Mouse (Mus musculus) heart, embryonic 11.5 days (tissue): Measurements from ENCODE around the gene Commd1. TPM values are rescaled to one million over a fixed set of nuclear protein-coding genes. Genes with fewer than 3 reads are reported as not detected.
A peak's percentile ranks its signal among the peaks of the same experiment; 100 is the strongest.

Experiments used
- ATAC-seq: fragments of 200-750 bp; cut with Nextera tagmentation; replicated peaks from 2 replicates; pipeline ENCODE4 v1.8.0; 2017; ENCODE audit warnings: moderate library complexity; ENCODE audit not compliant: insufficient number of reproducible peaks, low FRiP score, low TSS enrichment
- H3K27ac ChIP-seq: fragments of 300-500 bp; sonication (generic); 2 replicates; pipeline ENCODE4 v1.5.1; 2014; ENCODE audit warnings: mild to moderate bottlenecking, low read depth, low read length
- H3K27me3 ChIP-seq: fragments of 300-500 bp; sonication (generic); 2 replicates; pipeline ENCODE4 v1.6.1; 2014; ENCODE audit warnings: mild to moderate bottlenecking, low read length, mixed read lengths; ENCODE audit not compliant: control insufficient read depth, insufficient read depth
- H3K36me3 ChIP-seq: fragments of 300-500 bp; sonication (generic); 2 replicates; pipeline ENCODE4 v1.6.1; 2014; ENCODE audit warnings: mild to moderate bottlenecking, low read length, moderate library complexity, mixed read lengths; ENCODE audit not compliant: control insufficient read depth, insufficient read depth
- H3K4me1 ChIP-seq: fragments of 300-500 bp; sonication (generic); 2 replicates; pipeline ENCODE4 v1.6.1; 2014; ENCODE audit warnings: low read length; ENCODE audit not compliant: control insufficient read depth, insufficient read depth
- H3K4me2 ChIP-seq: fragments of 300-500 bp; sonication (generic); 2 replicates; pipeline ENCODE4 v1.6.1; 2014; ENCODE audit warnings: mild to moderate bottlenecking, moderate library complexity
- H3K4me3 ChIP-seq: fragments of 300-500 bp; sonication (generic); 2 replicates; pipeline ENCODE4 v1.5.1; 2014; ENCODE audit warnings: low read depth, low read length
- H3K9ac ChIP-seq: fragments of 300-500 bp; sonication (generic); 2 replicates; pipeline ENCODE4 v1.6.1; 2014; ENCODE audit warnings: mild to moderate bottlenecking, low read depth, low read length, moderate library complexity
- H3K9me3 ChIP-seq: fragments of 300-500 bp; sonication (generic); replicated peaks from 2 replicates; pipeline ENCODE4 v1.6.1; 2016; ENCODE audit warnings: low read length; ENCODE audit not compliant: control insufficient read depth
- WGBS: fragments of 180-500 bp; shearing (Covaris S2); extraction: QIAGEN DNeasy Blood & Tissue Kit; methylation state at CpG from one replicate; pipeline ENCODE4 v1.1.7; 2014; ENCODE audit not compliant: insufficient replicate concordance; 5-methylcytosine and 5-hydroxymethylcytosine counted together
- polyA plus RNA-seq: library from polyadenylated mRNA; unstranded; fragments of >200 nt; fragmentation: Nextera tagmentation; extraction: Ambion mirVana; gene quantifications from 2 replicates; pipeline ENCODE4 v1.2.1, GENCODE M21; 2014

Commd1 gene
- polyA plus RNA-seq, 1 experiment from 2014 or later: 355 TPM

DNA sequence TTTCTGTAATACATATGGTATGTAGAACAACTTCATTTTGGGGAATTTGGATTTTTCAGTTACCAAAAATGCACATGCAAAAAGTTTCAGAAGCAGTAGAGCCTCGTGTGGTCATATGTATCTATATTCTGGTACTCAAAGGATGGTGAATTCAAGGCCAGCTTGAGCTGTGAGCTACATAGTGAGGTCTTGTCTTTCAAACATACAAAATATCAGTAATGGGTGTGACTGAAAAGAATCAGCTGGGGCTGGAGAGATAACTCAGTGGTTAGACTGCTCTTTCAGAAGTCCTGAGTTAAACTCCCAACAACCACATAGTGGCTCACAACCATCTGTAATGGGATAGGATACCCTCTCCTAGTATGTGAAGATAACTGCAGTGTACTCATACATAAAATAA lies 16.1 kb upstream of the Commd1 start:
- H3K36me3 ChIP-seq: peaks cover 57% of the 10 kb centered on the region
- no peak overlapping the region for H3K27ac ChIP-seq
- 64% methylated on average over 1 of the region's 1 CpGs for WGBS
- H3K9me3 ChIP-seq: no peaks in the 10 kb centered on the region
- no peaks in the 10 kb centered on the region for H3K27me3 ChIP-seq
- H3K4me2 ChIP-seq: no peak overlapping the region
- no peak overlapping the region for H3K9ac ChIP-seq
- H3K4me3 ChIP-seq: no peak overlapping the region
- H3K4me1 ChIP-seq: no peaks in the 10 kb centered on the region
- ATAC-seq: no peak

DNA sequence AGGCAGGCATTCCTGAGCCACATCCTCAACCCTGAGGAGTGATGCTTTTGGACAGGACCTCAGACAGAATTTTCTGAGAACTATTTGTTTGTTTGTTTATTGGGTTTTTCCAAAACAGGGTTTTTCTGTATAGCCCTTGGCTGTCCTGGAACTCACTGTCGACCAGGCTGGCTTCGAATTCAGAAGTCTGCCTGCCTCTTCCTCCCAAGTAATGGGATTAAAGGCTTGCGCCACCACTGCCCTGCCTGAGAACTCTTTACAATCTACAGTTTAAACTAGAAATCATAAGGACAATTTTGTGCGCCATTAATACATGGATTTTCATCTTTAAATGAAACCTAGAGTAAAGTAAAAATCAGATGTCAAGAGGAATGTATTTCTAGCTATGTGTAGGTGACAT lies 13.3 kb upstream of the Commd1 start:
- H3K9ac ChIP-seq: no peak overlapping the region
- H3K36me3 ChIP-seq: peaks cover 40% of the 10 kb centered on the region
- no peak overlapping the region for H3K27ac ChIP-seq
- no peaks in the 10 kb centered on the region for H3K27me3 ChIP-seq
- H3K4me2 ChIP-seq: no peak overlapping the region
- 94% methylated on average over 4 of the region's 4 CpGs for WGBS
- H3K4me3 ChIP-seq: no peak overlapping the region
- no peak for ATAC-seq
- peaks cover 9% of the 10 kb centered on the region for H3K4me1 ChIP-seq
- H3K9me3 ChIP-seq: no peaks in the 10 kb centered on the region

GRCm38 (mm10) chr11:22994271-22994670 lies 12.1 kb upstream of the Commd1 start:
- Histone ChIP-seq H3K9me3 (no peaks in the 10 kb centered on the region), H3K4me1 (peaks cover 12% of the 10 kb centered on the region), H3K4me3 (no peak overlapping the region), H3K27ac (no peak overlapping the region), H3K4me2 (no peak overlapping the region), H3K27me3 (no peaks in the 10 kb centered on the region), H3K9ac (no peak overlapping the region), H3K36me3 (peaks cover 33% of the 10 kb centered on the region)
- WGBS: 92% methylated on average over 2 of the region's 2 CpGs
- no peak for ATAC-seq

DNA sequence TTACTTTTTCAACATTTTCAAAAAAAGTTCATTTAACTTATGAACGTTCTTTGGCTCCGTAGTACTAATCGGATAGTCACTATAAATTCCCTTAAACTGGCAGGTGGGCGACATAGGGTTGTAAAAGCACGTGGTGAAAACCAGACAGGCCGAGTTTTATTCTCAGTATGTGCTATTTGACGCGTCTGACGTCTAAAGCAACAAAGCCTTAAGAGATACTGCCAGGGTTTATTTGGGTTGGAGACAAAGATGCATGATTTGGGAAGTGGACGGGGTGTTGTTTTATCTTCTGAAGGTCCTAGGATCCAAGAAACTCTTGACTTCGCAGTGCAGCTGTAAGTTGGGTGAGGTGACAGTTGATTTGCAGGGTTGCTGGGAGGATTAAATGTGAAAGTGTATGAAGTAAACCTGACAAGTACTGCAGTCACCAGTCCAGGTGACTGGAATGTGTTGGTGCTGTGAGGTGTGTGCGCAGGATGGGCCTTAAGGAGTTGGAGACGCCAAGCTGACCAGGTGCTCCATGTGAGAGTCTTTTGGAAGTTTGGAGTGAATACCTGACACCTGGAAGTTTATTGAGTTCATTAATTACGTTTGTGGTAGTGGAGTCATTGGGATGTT lies 9.1 kb upstream of the Commd1 start:
- H3K9ac ChIP-seq: peak overlapping the region; percentile 97
- peaks cover 16% of the 10 kb centered on the region for H3K36me3 ChIP-seq
- ATAC-seq: no peak
- H3K4me3 ChIP-seq: peak overlapping the region; percentile 98
- H3K4me1 ChIP-seq: peaks cover 12% of the 10 kb centered on the region
- H3K4me2 ChIP-seq: peak overlapping the region; percentile 92
- H3K27me3 ChIP-seq: no peaks in the 10 kb centered on the region
- H3K9me3 ChIP-seq: no peaks in the 10 kb centered on the region
- 9% methylated on average over 14 of the region's 14 CpGs for WGBS
- H3K27ac ChIP-seq: peak overlapping the region; percentile 94; the same call in 1 of the 2 replicates

DNA sequence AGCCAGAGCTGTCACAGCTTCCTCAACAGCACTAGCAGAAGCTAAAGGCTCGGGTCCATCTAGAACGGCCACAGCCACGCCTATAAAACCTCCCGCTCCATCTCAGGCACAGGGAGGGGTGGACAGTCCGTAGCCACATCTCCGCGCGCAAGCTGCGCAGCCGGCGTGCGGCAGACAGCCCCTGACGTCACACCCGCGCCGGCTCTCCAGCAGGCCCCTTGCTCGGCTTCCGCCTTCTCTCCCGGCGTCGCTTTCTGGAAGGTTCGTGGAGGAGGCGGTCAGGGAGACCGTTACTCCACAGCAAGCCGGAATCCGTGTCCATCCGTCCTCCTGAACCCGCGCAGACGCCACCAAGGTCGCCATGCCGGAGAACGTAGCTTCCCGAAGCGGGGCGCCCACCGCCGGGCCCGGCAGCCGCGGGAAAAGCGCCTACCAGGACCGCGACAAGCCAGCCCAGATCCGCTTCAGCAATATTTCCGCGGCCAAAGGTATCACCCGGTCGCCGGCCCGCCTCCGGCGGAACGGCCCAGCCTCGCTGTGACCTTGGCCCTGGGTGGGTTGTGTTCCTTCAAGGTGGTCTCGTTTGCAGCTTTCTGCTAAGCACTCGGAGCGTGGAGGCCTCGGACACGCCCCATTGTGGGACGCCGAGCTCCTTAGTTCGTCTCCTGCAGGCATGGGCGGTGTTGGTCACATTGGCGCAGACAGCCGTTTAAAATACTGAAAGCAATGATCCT lies 8.4 kb upstream of the Commd1 start, which contains the start of gene Cct4:
Gene Cct4 (plus strand): TSS at position 127 of the 734 bp plus-strand sequence.
- H3K4me2 ChIP-seq: peak within 1 kb of the TSS; percentile 92
- peaks cover 11% of the 10 kb centered on the region for H3K36me3 ChIP-seq
- WGBS: under 1% methylated on average over 66 of the region's 66 CpGs
- H3K27me3 ChIP-seq: no peaks in the 10 kb centered on the region
- H3K4me3 ChIP-seq: peak within 1 kb of the TSS; percentile 98
- peak; percentile 98 for ATAC-seq
- H3K27ac ChIP-seq: peak within 1 kb of the TSS; percentile 94
- peak within 1 kb of the TSS; percentile 97 for H3K9ac ChIP-seq
- no peaks in the 10 kb centered on the region for H3K9me3 ChIP-seq
- peaks cover 12% of the 10 kb centered on the region for H3K4me1 ChIP-seq

GRCm38 (mm10) chr11:22989786-22990185 lies 7.6 kb upstream of the Commd1 start:
- WGBS: 47% methylated on average over 1 of the region's 1 CpGs
- ATAC-seq: no peak

DNA sequence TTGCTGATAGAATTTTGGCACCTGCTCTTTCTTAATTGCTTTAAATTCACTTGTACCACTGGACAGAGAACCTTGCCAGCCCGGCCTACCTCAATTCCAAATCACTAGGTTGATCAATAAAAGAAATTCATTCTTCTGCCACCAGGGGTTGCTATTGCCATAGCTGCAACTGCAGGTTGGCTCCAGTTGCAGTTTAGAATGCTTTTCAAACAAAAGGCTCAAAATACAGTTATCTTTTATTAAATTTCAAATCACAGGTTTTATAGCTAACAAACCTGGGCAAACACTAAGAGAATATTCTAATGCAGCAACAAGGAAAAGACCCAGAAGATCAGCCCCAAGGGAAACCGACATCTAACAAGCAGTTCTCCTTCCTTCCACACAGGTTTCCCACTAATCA lies 5.2 kb upstream of the Commd1 start:
- ATAC-seq: no peak
- WGBS: 53% methylated on average over 2 of the region's 2 CpGs

More at GRCm38 (mm10) chr11:22989786-22990185, 7.6 kb upstream of the Commd1 start:
- H3K4me3 ChIP-seq: peak overlapping the region; percentile 98
- no peaks in the 10 kb centered on the region for H3K9me3 ChIP-seq
- peak overlapping the region; percentile 92 for H3K4me2 ChIP-seq
- H3K9ac ChIP-seq: peak overlapping the region; percentile 67
- peaks cover 7% of the 10 kb centered on the region for H3K36me3 ChIP-seq
- peaks cover 12% of the 10 kb centered on the region for H3K4me1 ChIP-seq
- H3K27ac ChIP-seq: peak overlapping the region; percentile 94
- H3K27me3 ChIP-seq: no peaks in the 10 kb centered on the region

DNA sequence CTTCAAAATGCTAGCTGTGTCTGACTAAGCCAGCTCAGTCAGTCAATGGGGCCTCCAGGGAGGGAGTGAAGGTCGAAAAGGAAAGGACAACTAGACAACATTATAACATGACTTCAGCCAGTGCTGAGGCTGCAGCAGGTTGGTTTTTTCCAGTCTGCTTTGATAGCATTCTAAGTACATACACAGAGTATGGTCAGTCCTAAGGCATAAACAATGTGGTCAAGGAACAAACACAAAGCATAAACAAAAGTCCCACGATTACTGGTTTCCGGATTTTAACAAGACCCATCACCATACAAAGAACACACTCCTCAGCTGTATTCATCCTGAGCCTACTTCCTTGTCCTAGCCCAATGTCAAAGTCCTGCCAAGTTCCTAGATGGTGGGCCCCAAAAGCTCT lies 3.3 kb upstream of the Commd1 start:
- Histone ChIP-seq H3K9ac (no peak overlapping the region), H3K4me3 (no peak overlapping the region), H3K4me1 (peaks cover 10% of the 10 kb centered on the region), H3K4me2 (no peak overlapping the region), H3K36me3 (no peaks in the 10 kb centered on the region), H3K27me3 (no peaks in the 10 kb centered on the region), H3K9me3 (no peaks in the 10 kb centered on the region), H3K27ac (no peak overlapping the region)
- ATAC-seq: no peak
- WGBS: 75% methylated on average over 3 of the region's 3 CpGs

More for the DNA sequence above, 5.2 kb upstream of the Commd1 start:
- H3K36me3 ChIP-seq: no peaks in the 10 kb centered on the region
- H3K27me3 ChIP-seq: no peaks in the 10 kb centered on the region
- H3K9ac ChIP-seq: no peak overlapping the region
- no peak overlapping the region for H3K27ac ChIP-seq
- no peak overlapping the region for H3K4me3 ChIP-seq
- H3K4me1 ChIP-seq: peaks cover 12% of the 10 kb centered on the region
- H3K4me2 ChIP-seq: no peak overlapping the region
- no peaks in the 10 kb centered on the region for H3K9me3 ChIP-seq
